In the genomic region with DNA sequence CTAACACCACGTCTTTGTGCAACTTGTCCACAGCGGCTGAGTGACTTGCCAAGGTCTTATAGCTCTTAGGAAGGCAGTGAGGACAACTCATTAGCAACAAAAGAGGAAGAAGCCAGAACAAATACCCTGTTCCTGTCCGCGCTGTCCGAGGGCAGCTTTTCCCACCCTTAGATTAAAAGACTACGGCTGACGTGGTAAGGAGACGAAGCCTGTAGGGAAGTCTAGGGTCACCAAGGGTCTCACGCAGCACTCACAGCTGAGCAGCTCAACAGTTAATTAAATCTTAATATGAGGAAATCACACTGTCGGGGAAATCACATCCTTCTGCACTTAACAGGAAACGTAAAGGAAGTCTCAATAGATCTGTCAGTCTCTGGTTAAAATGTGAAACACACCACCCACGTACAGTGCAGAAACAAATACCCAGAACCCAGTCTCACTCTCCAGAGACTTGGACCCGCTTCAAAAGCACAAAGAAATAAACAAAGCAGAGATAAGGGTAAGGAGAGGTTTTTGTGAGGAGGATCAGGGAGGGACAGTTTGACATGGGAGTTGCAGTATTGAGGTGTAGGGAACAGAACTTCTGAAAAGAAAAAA, we compare ENCODE assay signal across 13 mouse cellular contexts. TPM values are rescaled to one million over a fixed set of nuclear protein-coding genes. Genes with fewer than 3 reads are reported as not detected.
A peak's percentile ranks its signal among the peaks of the same experiment; 100 is the strongest.
DNase-seq lines count a peak whose midpoint lies in the region; ATAC-seq and TF ChIP-seq lines count a peak whose summit lies in the region.
"Had no signal": no experiment of that assay in that cellular context is flagged by ENCODE, and none has a peak within 500 bp of the region (broad histone marks: within the 10 kb centered on the region; RNA-seq: fewer than 3 reads in every experiment).

No protein-coding gene starts in this region.

- no peak for TF ChIP-seq CTCF in brain, embryonic 14.5 days (IDR thresholded peaks at IDR 0.05; ENCODE audit: borderline replicate concordance, extremely low read depth, insufficient read depth, insufficient read length)

- 40% methylated on average over 13 of the region's 13 CpGs for WGBS in liver, embryonic 12.5 days (ENCODE audit: insufficient replicate concordance)
- WGBS in liver, embryonic 11.5 days, result 43% methylated on average over 13 of the region's 13 CpGs

- H3K4me3 ChIP-seq in liver, embryonic 12.5 days, result no peak overlapping the region
- no peak overlapping the region for H3K4me3 ChIP-seq in liver, embryonic 11.5 days (ENCODE audit: low read depth, low read length)
- H3K4me3 ChIP-seq: embryonic facial prominence, embryonic 13.5 days; limb, embryonic 15.5 days; midbrain, embryonic 15.5 days had no signal

- peak overlapping the region; percentile 19; the same call in 1 of the 2 replicates for H3K4me2 ChIP-seq in liver, embryonic 12.5 days
- no peak overlapping the region for H3K4me2 ChIP-seq in liver, embryonic 11.5 days
- H3K4me2 ChIP-seq: embryonic facial prominence, embryonic 13.5 days; limb, embryonic 15.5 days; midbrain, embryonic 15.5 days had no signal

- intact Hi-C loops in heart, postnatal 25 days (cut with DNase I), result no loop called here

- no peaks in the 10 kb centered on the region for H3K9me3 ChIP-seq in liver, embryonic 12.5 days (replicated peaks)
- H3K9me3 ChIP-seq in liver, embryonic 11.5 days (ENCODE audit: control insufficient read depth, low read length), result no peaks in the 10 kb centered on the region
- H3K9me3 ChIP-seq: embryonic facial prominence, embryonic 13.5 days; limb, embryonic 15.5 days; midbrain, embryonic 15.5 days had no signal

- no peak for ATAC-seq in liver, embryonic 12.5 days
- ATAC-seq in liver, embryonic 11.5 days (replicated peaks; ENCODE audit: low FRiP score), result no peak
- ATAC-seq: midbrain, embryonic 15.5 days had no signal

- no peak overlapping the region for H3K27ac ChIP-seq in liver, embryonic 12.5 days
- H3K27ac ChIP-seq in liver, embryonic 11.5 days (ENCODE audit: low read depth, low read length), result no peak overlapping the region; the same call in 1 of the 2 replicates
- H3K27ac ChIP-seq: embryonic facial prominence, embryonic 13.5 days; limb, embryonic 15.5 days; midbrain, embryonic 15.5 days had no signal

- TF ChIP-seq POLR2A in brain, embryonic 14.5 days (IDR thresholded peaks at IDR 0.05; ENCODE audit: borderline replicate concordance, extremely low read depth, insufficient read depth, insufficient read length, poor library complexity, severe bottlenecking), result no peak

- H3K4me1 ChIP-seq in liver, embryonic 12.5 days, result peaks cover 3% of the 10 kb centered on the region; the same call in 1 of the 2 replicates
- no peaks in the 10 kb centered on the region for H3K4me1 ChIP-seq in liver, embryonic 11.5 days (replicated peaks; ENCODE audit: control insufficient read depth, insufficient read depth, low read length)
- H3K4me1 ChIP-seq: midbrain, embryonic 15.5 days had no signal

- peaks cover 51% of the 10 kb centered on the region for H3K36me3 ChIP-seq in liver, embryonic 12.5 days
- H3K36me3 ChIP-seq in liver, embryonic 11.5 days (ENCODE audit: control insufficient read depth, insufficient read depth, low read length), result peaks cover 3% of the 10 kb centered on the region; the same call in 1 of the 2 replicates

- H3K27me3 ChIP-seq in liver, embryonic 12.5 days (replicated peaks), result no peaks in the 10 kb centered on the region
- no peaks in the 10 kb centered on the region for H3K27me3 ChIP-seq in liver, embryonic 11.5 days (replicated peaks; ENCODE audit: control insufficient read depth, insufficient read depth, low read length)
- H3K27me3 ChIP-seq: embryonic facial prominence, embryonic 13.5 days; limb, embryonic 15.5 days; midbrain, embryonic 15.5 days had no signal

- peak; percentile 7 to 22 for DNase-seq in heart, adult 18-20 months
- no peak for DNase-seq in heart, postnatal 25 days (ENCODE audit: low spot score)
- no peak for DNase-seq in liver, embryonic 11.5 days (ENCODE audit: low spot score)
- peak; percentile 13 for DNase-seq in brain, embryonic 14.5 days (ENCODE audit: low read depth)
- peak; percentile 21 for DNase-seq in lung, postnatal 25 days (ENCODE audit: low spot score)
- no peak for DNase-seq in c-Kit-positive CD71-positive TER-119-positive erythroid progenitor cells, embryonic 14.5 days (ENCODE audit: low spot score)
- DNase-seq in spleen, postnatal 10 days (ENCODE audit: low spot score in 2 of 2), result no peak
- DNase-seq: cerebellum, adult 9-10 months; layer of hippocampus, postnatal 36 days had no signal

- H3K9ac ChIP-seq in liver, embryonic 12.5 days, result no peak overlapping the region
- H3K9ac ChIP-seq in liver, embryonic 11.5 days (ENCODE audit: low read depth, low read length), result no peak overlapping the region
- H3K9ac ChIP-seq: embryonic facial prominence, embryonic 13.5 days; limb, embryonic 15.5 days; midbrain, embryonic 15.5 days had no signal

RNA-seq across cellular contexts. Expression of gene Fam206a, which starts 29.0 kb away (rescaled TPM):
- total RNA-seq in heart, adult 18-20 months (2021), result 1 to 10 TPM; 1.8 to 1.9 TPM
- 1 to 10 TPM; 2.2 TPM for total RNA-seq in heart, postnatal 25 days (2021)
- polyA plus RNA-seq in liver, embryonic 12.5 days (2016; fragmentation: Nextera tagmentation; extraction: Ambion mirVana), result 9.4 and 11.4 TPM in 2 replicates
- 18.3 and 20.0 TPM in 2 replicates for polyA plus RNA-seq in liver, embryonic 11.5 days (2014; fragmentation: Nextera tagmentation; extraction: Ambion mirVana)
- polyA plus RNA-seq in brain, embryonic 14.5 days (2012; rRNA removed), result 8.2 and 13.3 TPM in 2 replicates

RNA-seq across cellular contexts. Expression of gene Elp1, which starts 29.0 kb away (rescaled TPM):
- 10 to 100 TPM; 19.7 to 22.1 TPM for total RNA-seq in heart, adult 18-20 months (2021)
- 10 to 100 TPM; 15.8 to 23.0 TPM for total RNA-seq in heart, postnatal 25 days (2021)
- polyA plus RNA-seq in liver, embryonic 12.5 days (2016; fragmentation: Nextera tagmentation; extraction: Ambion mirVana), result 28.6 and 30.2 TPM in 2 replicates
- 64.5 and 66.8 TPM in 2 replicates for polyA plus RNA-seq in liver, embryonic 11.5 days (2014; fragmentation: Nextera tagmentation; extraction: Ambion mirVana)
- polyA plus RNA-seq in brain, embryonic 14.5 days (2012; rRNA removed), result 79.2 and 82.1 TPM in 2 replicates

RNA-seq across cellular contexts. Expression of gene Ctnnal1, which starts 33.9 kb away (rescaled TPM):
- total RNA-seq in heart, adult 18-20 months (2021), result 10 to 100 TPM; 24.8 to 37.8 TPM
- 10 to 100 TPM; 24.1 to 25.1 TPM for total RNA-seq in heart, postnatal 25 days (2021)
- 13.1 and 13.4 TPM in 2 replicates for polyA plus RNA-seq in liver, embryonic 12.5 days (2016; fragmentation: Nextera tagmentation; extraction: Ambion mirVana)
- polyA plus RNA-seq in liver, embryonic 11.5 days (2014; fragmentation: Nextera tagmentation; extraction: Ambion mirVana), result 16.5 and 20.0 TPM in 2 replicates
- polyA plus RNA-seq in brain, embryonic 14.5 days (2012; rRNA removed), result 17.7 and 22.2 TPM in 2 replicates

Comparison
In these comparisons a context has a peak if more than half of its experiments do, and no peak if none do; other contexts are left out.
1. DNase-seq: peak in heart, adult 18-20 months (2 of 2), brain, embryonic 14.5 days (single experiment) and lung, postnatal 25 days (single experiment); none in heart, postnatal 25 days (single experiment), liver, embryonic 11.5 days (single experiment), c-Kit-positive CD71-positive TER-119-positive erythroid progenitor cells, embryonic 14.5 days (single experiment) and spleen, postnatal 10 days (0 of 2).